8 mouse cellular contexts compared by ENCODE assay signal in genomic region chr6:127245814-127246440, GRCm38 (mm10).
DNase-seq lines count a peak whose midpoint lies in the region; ATAC-seq and TF ChIP-seq lines count a peak whose summit lies in the region.

No protein-coding gene starts in this region.

- H3K36me3 ChIP-seq in E14TG2a.4 (ENCODE audit: insufficient read depth, low read length): no peaks in the 10 kb centered on the region
- H3K36me3 ChIP-seq in intestine, embryonic 16.5 days (ENCODE audit: control insufficient read depth, insufficient read depth, low read length): no peaks in the 10 kb centered on the region

- peak overlapping the region; percentile 37; the same call in 1 of the 2 replicates for H3K4me2 ChIP-seq in intestine, embryonic 16.5 days (ENCODE audit: low read depth, low read length)

- intact Hi-C loops in gastrocnemius, postnatal 14 days (cut with DNase I; ENCODE audit: low total_unique reads): no loop called here
- intact Hi-C loops in left cerebral cortex, postnatal 14 days (cut with DNase I): no loop called here

- 61% methylated on average over 4 of the region's 4 CpGs for WGBS in intestine, embryonic 16.5 days

- no peaks in the 10 kb centered on the region for H3K9me3 ChIP-seq in E14TG2a.4 (ENCODE audit: low read length)
- H3K9me3 ChIP-seq in intestine, embryonic 16.5 days (ENCODE audit: control insufficient read depth, low read length): no peaks in the 10 kb centered on the region

- peaks cover 70% of the 10 kb centered on the region for H3K4me1 ChIP-seq in E14TG2a.4 (replicated peaks; ENCODE audit: low read depth, low read length)
- peaks cover 7% of the 10 kb centered on the region for H3K4me1 ChIP-seq in intestine, embryonic 16.5 days (ENCODE audit: control insufficient read depth, insufficient read depth, low read length)

- ATAC-seq in intestine, embryonic 16.5 days: peak; percentile 99
- peak; percentile 91 for ATAC-seq in monocyte, adult 5-6 weeks (replicated peaks; ENCODE audit: insufficient number of reproducible peaks, low FRiP score, low TSS enrichment, poor library complexity, severe bottlenecking)

- peaks cover 19% of the 10 kb centered on the region for H3K27me3 ChIP-seq in E14TG2a.4 (ENCODE audit: insufficient read depth, low read length)
- no peaks in the 10 kb centered on the region for H3K27me3 ChIP-seq in intestine, embryonic 16.5 days (replicated peaks; ENCODE audit: control insufficient read depth, insufficient read depth, low read length)

- no peak for TF ChIP-seq CTCF in E14TG2a.4 (conservative IDR thresholded peaks at IDR 0.05; ENCODE audit: low read length)

- H3K27ac ChIP-seq in intestine, embryonic 16.5 days (ENCODE audit: low read length): 0 out of 2 replicates have a peak overlapping the region, but pooled peaks have one; percentile 33

- no peak overlapping the region for H3K9ac ChIP-seq in intestine, embryonic 16.5 days (ENCODE audit: low read depth, low read length)

- H3K4me3 ChIP-seq in E14TG2a.4 (replicated peaks; ENCODE audit: low read length): peak overlapping the region; percentile 8; the same call in 1 of the 2 replicates
- H3K4me3 ChIP-seq in intestine, embryonic 16.5 days (ENCODE audit: low read length): no peak overlapping the region

- DNase-seq in 3T3-L1 (ENCODE audit: low read depth, low spot score): peak; percentile 58
- no peak for DNase-seq in right cerebral cortex, adult 2 months (ENCODE audit: low spot score in 2 of 2)
- no peak for DNase-seq in right cerebral cortex, postnatal 25 days
- no peak for DNase-seq in gastrocnemius, postnatal 14 days
- DNase-seq in left cerebral cortex, postnatal 14 days (ENCODE audit: low spot score in 2 of 2): no peak
